In genomic region chr17:4461541-4461940, GRCm38 (mm10) we compare ENCODE assay signal across 20 mouse cellular contexts.
DNase-seq lines count a peak whose midpoint lies in the region; ATAC-seq and TF ChIP-seq lines count a peak whose summit lies in the region.
"Had no signal": no experiment of that assay in that cellular context is flagged by ENCODE, and none has a peak within 500 bp of the region (broad histone marks: within the 10 kb centered on the region; RNA-seq: fewer than 3 reads in every experiment).

No protein-coding gene starts in this region.

- H3K4me2 ChIP-seq in kidney, embryonic 14.5 days (replicated peaks; ENCODE audit: low read depth, low read length), result no peak overlapping the region
- no peak overlapping the region for H3K4me2 ChIP-seq in heart, embryonic 12.5 days
- H3K4me2 ChIP-seq: forebrain, embryonic 13.5 days; hindbrain, embryonic 14.5 days had no signal

- DNase-seq in cerebellum, postnatal 14 days, result peak; percentile 45 to 58
- DNase-seq in cerebellum, adult 9-10 months, result no peak
- DNase-seq in kidney, adult 2 months, result peak; percentile 4
- DNase-seq in ovary, adult 18-20 months (ENCODE audit: low spot score), result peak; percentile 6
- DNase-seq in ovary, postnatal 10 days (ENCODE audit: low spot score), result no peak
- DNase-seq: cerebellum, adult 8-10 months; forebrain, postnatal 0 days; gastrocnemius, postnatal 36 days; heart, adult 11 months; heart, postnatal 10 days; heart, postnatal 4 days had no signal

- TF ChIP-seq POLR2A in kidney, adult 2 months (IDR thresholded peaks at IDR 0.05; ENCODE audit: low read depth, low read length), result no peak

- H3K4me3 ChIP-seq in kidney, adult 2 months (ENCODE audit: insufficient read depth, low read depth, low read length), result no peak overlapping the region
- H3K4me3 ChIP-seq in kidney, embryonic 14.5 days (ENCODE audit: low read length), result no peak overlapping the region
- H3K4me3 ChIP-seq in heart, embryonic 12.5 days, result no peak overlapping the region
- H3K4me3 ChIP-seq: embryonic facial prominence, embryonic 10.5 days; forebrain, embryonic 13.5 days had no signal

- no peaks in the 10 kb centered on the region for H3K36me3 ChIP-seq in kidney, adult 2 months (ENCODE audit: control insufficient read depth, insufficient read depth, low read length)
- H3K36me3 ChIP-seq in kidney, embryonic 14.5 days (ENCODE audit: control insufficient read depth, insufficient read depth, low read length), result no peaks in the 10 kb centered on the region
- no peaks in the 10 kb centered on the region for H3K36me3 ChIP-seq in heart, embryonic 12.5 days
- H3K36me3 ChIP-seq: embryonic facial prominence, embryonic 10.5 days had no signal

- no peak overlapping the region for H3K27ac ChIP-seq in kidney, adult 2 months (ENCODE audit: insufficient read depth, low read depth, low read length)
- H3K27ac ChIP-seq in kidney, embryonic 14.5 days (ENCODE audit: low read depth, low read length), result no peak overlapping the region
- no peak overlapping the region for H3K27ac ChIP-seq in heart, embryonic 12.5 days (ENCODE audit: poor library complexity, severe bottlenecking)
- H3K27ac ChIP-seq: embryonic facial prominence, embryonic 10.5 days; forebrain, embryonic 13.5 days; hindbrain, embryonic 14.5 days had no signal

- TF ChIP-seq CTCF in kidney, adult 2 months (conservative IDR thresholded peaks at IDR 0.05; ENCODE audit: insufficient read depth, insufficient read length, low read depth, low read length), result no peak

- H3K9ac ChIP-seq in kidney, embryonic 14.5 days (ENCODE audit: low read depth, low read length), result no peak overlapping the region
- H3K9ac ChIP-seq in heart, embryonic 12.5 days, result no peak overlapping the region
- H3K9ac ChIP-seq: forebrain, embryonic 13.5 days; forebrain, postnatal 0 days; hindbrain, embryonic 14.5 days had no signal

- H3K9me3 ChIP-seq in kidney, embryonic 14.5 days (ENCODE audit: control insufficient read depth, low read length), result no peaks in the 10 kb centered on the region
- no peaks in the 10 kb centered on the region for H3K9me3 ChIP-seq in heart, embryonic 12.5 days (replicated peaks)
- H3K9me3 ChIP-seq: embryonic facial prominence, embryonic 10.5 days; forebrain, embryonic 13.5 days had no signal

- no peaks in the 10 kb centered on the region for H3K27me3 ChIP-seq in kidney, adult 2 months (replicated peaks; ENCODE audit: control insufficient read depth, insufficient read depth, low read length)
- H3K27me3 ChIP-seq in kidney, embryonic 14.5 days (ENCODE audit: control insufficient read depth, insufficient read depth, low read length), result no peaks in the 10 kb centered on the region
- H3K27me3 ChIP-seq in heart, embryonic 12.5 days (replicated peaks), result no peaks in the 10 kb centered on the region
- H3K27me3 ChIP-seq: CH12.LX; forebrain, embryonic 13.5 days; Patski had no signal

- ATAC-seq in kidney, embryonic 14.5 days (ENCODE audit: low FRiP score, low TSS enrichment), result no peak
- ATAC-seq in heart, embryonic 12.5 days (ENCODE audit: insufficient number of reproducible peaks, low FRiP score), result no peak
- ATAC-seq: activated CD4-positive, CD25-positive, alpha-beta regulatory T cell, adult 4 months; forebrain, embryonic 13.5 days; forebrain, postnatal 0 days; inflammation-experienced regulatory T-cells, adult 6 months; Patski had no signal

- no peaks in the 10 kb centered on the region for H3K4me1 ChIP-seq in kidney, adult 2 months (ENCODE audit: control insufficient read depth, insufficient read depth, low read length)
- no peaks in the 10 kb centered on the region for H3K4me1 ChIP-seq in kidney, embryonic 14.5 days (ENCODE audit: control insufficient read depth, insufficient read depth, low read length)
- H3K4me1 ChIP-seq in heart, embryonic 12.5 days (replicated peaks), result no peaks in the 10 kb centered on the region
- H3K4me1 ChIP-seq: embryonic facial prominence, embryonic 10.5 days; forebrain, embryonic 13.5 days had no signal

- WGBS in kidney, adult 2 months, result 83% methylated on average over 2 of the region's 2 CpGs
- WGBS in kidney, embryonic 14.5 days, result 84% methylated on average over 2 of the region's 2 CpGs
- 77% methylated on average over 2 of the region's 2 CpGs for WGBS in heart, embryonic 12.5 days

Comparison
In these comparisons a context has a peak if more than half of its experiments do, and no peak if none do; other contexts are left out.
1. DNase-seq: peak in cerebellum, postnatal 14 days (2 of 2), kidney, adult 2 months (single experiment) and ovary, adult 18-20 months (single experiment); none in cerebellum, adult 9-10 months (single experiment) and ovary, postnatal 10 days (single experiment).